Mouse (Mus musculus) stomach, embryonic 16.5 days (tissue): ENCODE measurements at regions not wholly inside any gene's neighbourhood (a gene's known extent, or its start where the extent isn't known, plus 50 kb on each side); places are given as distances from the start of the nearest gene placed in this dataset.

Experiments used
- ATAC-seq: fragments of 200-750 bp; cut with Nextera tagmentation; 2 replicates; pipeline ENCODE4 v1.8.0; 2017; ENCODE audit warnings: moderate number of reproducible peaks, moderate TSS enrichment; ENCODE audit not compliant: insufficient read depth, low FRiP score
- H3K27ac ChIP-seq: fragments of 300-500 bp; sonication (generic); 2 replicates; pipeline ENCODE4 v1.5.1; 2014; ENCODE audit warnings: low read length
- H3K27me3 ChIP-seq: fragments of 300-500 bp; sonication (generic); 2 replicates; pipeline ENCODE4 v1.6.1; 2014; ENCODE audit warnings: low read length, control low read depth, mixed read lengths; ENCODE audit not compliant: control insufficient read depth, insufficient read depth
- H3K36me3 ChIP-seq: fragments of 300-500 bp; sonication (generic); 2 replicates; pipeline ENCODE4 v1.6.1; 2014; ENCODE audit warnings: low read length; ENCODE audit not compliant: control insufficient read depth, insufficient read depth
- H3K4me1 ChIP-seq: fragments of 300-500 bp; sonication (generic); 2 replicates; pipeline ENCODE4 v1.6.1; 2014; ENCODE audit warnings: low read length, control low read depth, mixed read lengths; ENCODE audit not compliant: control insufficient read depth, insufficient read depth
- H3K4me2 ChIP-seq: fragments of 300-500 bp; sonication (generic); 2 replicates; pipeline ENCODE4 v1.6.1; 2014; ENCODE audit warnings: low read depth, low read length, mixed read lengths
- H3K4me3 ChIP-seq: fragments of 300-500 bp; sonication (generic); replicated peaks from 2 replicates; pipeline ENCODE4 v1.5.1; 2014; ENCODE audit warnings: mild to moderate bottlenecking, low read length
- H3K9ac ChIP-seq: fragments of 300-500 bp; sonication (generic); 2 replicates; pipeline ENCODE4 v1.6.1; 2014; ENCODE audit warnings: low read length
- H3K9me3 ChIP-seq: fragments of 300-500 bp; sonication (generic); replicated peaks from 2 replicates; pipeline ENCODE4 v1.6.1; 2016; ENCODE audit warnings: low read length, control low read depth; ENCODE audit not compliant: control insufficient read depth
- WGBS: fragments of 180-500 bp; shearing (Covaris S2); extraction: QIAGEN DNeasy Blood & Tissue Kit; methylation state at CpG from one replicate; pipeline ENCODE4 v1.1.7; 2014; 5-methylcytosine and 5-hydroxymethylcytosine counted together

- peaks cover 16% of the 10 kb centered on the region for H3K4me1 ChIP-seq
- H3K27me3 ChIP-seq, result no peaks in the 10 kb centered on the region
- H3K9me3 ChIP-seq, result no peaks in the 10 kb centered on the region
- H3K36me3 ChIP-seq, result no peaks in the 10 kb centered on the region
- 59% methylated on average over 6 of the region's 6 CpGs for WGBS
- H3K4me2 ChIP-seq, result no peak overlapping the region
- no peak overlapping the region for H3K9ac ChIP-seq
- no peak overlapping the region for H3K4me3 ChIP-seq
- ATAC-seq, result no peak
- H3K27ac ChIP-seq, result no peak overlapping the region
Measured at GRCm38 (mm10) chr7:36155159-36155558, 352.4 kb upstream of the Zfp507 start.

GRCm38 (mm10) chr7:36150871-36151560 lies 348.2 kb upstream of the Zfp507 start:
- Histone ChIP-seq H3K27ac (no peak overlapping the region), H3K4me3 (no peak overlapping the region), H3K9ac (no peak overlapping the region), H3K4me1 (peaks cover 6% of the 10 kb centered on the region; the same call in 1 of the 2 replicates), H3K27me3 (no peaks in the 10 kb centered on the region), H3K4me2 (no peak overlapping the region), H3K9me3 (no peaks in the 10 kb centered on the region), H3K36me3 (no peaks in the 10 kb centered on the region)
- ATAC-seq, result no peak
- 49% methylated on average over 12 of the region's 12 CpGs for WGBS

GRCm38 (mm10) chr7:36136571-36136970 lies 333.8 kb upstream of the Zfp507 start:
- Histone ChIP-seq H3K4me3 (no peak overlapping the region), H3K27me3 (no peaks in the 10 kb centered on the region), H3K4me1 (peaks cover 20% of the 10 kb centered on the region), H3K4me2 (no peak overlapping the region), H3K36me3 (no peaks in the 10 kb centered on the region), H3K9me3 (no peaks in the 10 kb centered on the region), H3K9ac (no peak overlapping the region), H3K27ac (no peak overlapping the region)
- 27% methylated on average over 5 of the region's 5 CpGs for WGBS
- no peak for ATAC-seq

- no peak overlapping the region for H3K9ac ChIP-seq
- no peak for ATAC-seq
- H3K36me3 ChIP-seq, result no peaks in the 10 kb centered on the region
- 42% methylated on average over 4 of the region's 4 CpGs for WGBS
- no peak overlapping the region for H3K4me2 ChIP-seq
- no peak overlapping the region for H3K4me3 ChIP-seq
- H3K9me3 ChIP-seq, result no peaks in the 10 kb centered on the region
- H3K27me3 ChIP-seq, result no peaks in the 10 kb centered on the region
- H3K27ac ChIP-seq, result no peak overlapping the region
- H3K4me1 ChIP-seq, result peaks cover 20% of the 10 kb centered on the region
Measured at GRCm38 (mm10) chr7:36134557-36134956, 331.8 kb upstream of the Zfp507 start.

DNA sequence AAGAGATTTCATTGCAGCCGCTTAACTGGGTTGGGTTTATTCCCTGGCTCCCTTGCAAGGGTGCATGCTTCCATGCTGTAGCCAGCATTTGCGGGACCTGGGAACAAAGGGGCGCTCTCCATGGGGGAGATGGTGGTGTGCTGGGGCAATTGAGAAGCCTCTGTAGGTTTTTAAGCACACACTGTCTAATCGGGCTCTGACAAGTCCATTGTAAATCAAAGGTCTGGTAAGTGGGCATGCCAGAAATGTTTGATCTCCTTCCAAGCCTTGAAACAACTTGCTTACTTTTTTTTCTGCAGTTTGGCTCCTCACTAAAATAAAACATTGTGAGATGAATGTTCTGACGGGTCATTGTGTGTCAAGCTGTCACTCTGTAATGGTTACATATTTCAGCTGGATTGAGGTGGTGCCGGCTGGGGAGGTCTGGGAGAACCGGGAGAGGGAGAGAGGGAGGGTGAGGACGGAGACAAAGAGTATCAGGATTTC lies 330.9 kb upstream of the Zfp507 start:
- H3K9ac ChIP-seq, result no peak overlapping the region
- H3K9me3 ChIP-seq, result no peaks in the 10 kb centered on the region
- 9% methylated on average over 8 of the region's 8 CpGs for whole genome bisulfite sequencing
- H3K27me3 ChIP-seq, result no peaks in the 10 kb centered on the region
- peaks cover 20% of the 10 kb centered on the region for H3K4me1 ChIP-seq
- H3K4me2 ChIP-seq, result peak overlapping the region; percentile 23; the same call in 1 of the 2 replicates
- no peak overlapping the region for H3K4me3 ChIP-seq
- ATAC-seq, result peak; percentile 68; the same call in 1 of the 2 replicates
- no peaks in the 10 kb centered on the region for H3K36me3 ChIP-seq
- peak overlapping the region; percentile 70; the same call in 1 of the 2 replicates for H3K27ac ChIP-seq

- Histone ChIP-seq H3K4me3 (no peak overlapping the region), H3K27ac (no peak overlapping the region), H3K36me3 (no peaks in the 10 kb centered on the region), H3K4me2 (no peak overlapping the region), H3K9ac (no peak overlapping the region), H3K9me3 (no peaks in the 10 kb centered on the region), H3K27me3 (no peaks in the 10 kb centered on the region), H3K4me1 (peaks cover 20% of the 10 kb centered on the region)
- ATAC-seq, result no peak
- 52% methylated on average over 11 of the region's 11 CpGs for WGBS
Measured at GRCm38 (mm10) chr7:36133026-36133425, 330.2 kb upstream of the Zfp507 start.

GRCm38 (mm10) chr7:36132569-36132968 lies 329.8 kb upstream of the Zfp507 start:
- no peak overlapping the region for H3K4me2 ChIP-seq
- WGBS, result 72% methylated on average over 1 of the region's 1 CpGs
- peaks cover 20% of the 10 kb centered on the region for H3K4me1 ChIP-seq
- no peaks in the 10 kb centered on the region for H3K9me3 ChIP-seq
- H3K4me3 ChIP-seq, result no peak overlapping the region
- ATAC-seq, result no peak
- H3K27ac ChIP-seq, result no peak overlapping the region
- H3K9ac ChIP-seq, result no peak overlapping the region
- H3K27me3 ChIP-seq, result no peaks in the 10 kb centered on the region
- no peaks in the 10 kb centered on the region for H3K36me3 ChIP-seq

GRCm38 (mm10) chr7:36097054-36097453 lies 294.3 kb upstream of the Zfp507 start:
- no peak for ATAC-seq
- H3K9me3 ChIP-seq, result no peaks in the 10 kb centered on the region

GRCm38 (mm10) chr7:36095258-36096130 lies 292.7 kb upstream of the Zfp507 start:
- Histone ChIP-seq H3K4me2 (no peak overlapping the region), H3K27me3 (no peaks in the 10 kb centered on the region), H3K27ac (peak overlapping the region; percentile 16; the same call in 1 of the 2 replicates), H3K9ac (no peak overlapping the region), H3K4me3 (no peak overlapping the region), H3K36me3 (no peaks in the 10 kb centered on the region), H3K4me1 (peaks cover 4% of the 10 kb centered on the region; the same call in 1 of the 2 replicates), H3K9me3 (no peaks in the 10 kb centered on the region)
- peak; percentile 73; the same call in 1 of the 2 replicates for ATAC-seq
- 42% methylated on average over 20 of the region's 20 CpGs for WGBS

More at GRCm38 (mm10) chr7:36097054-36097453, 294.3 kb upstream of the Zfp507 start:
- H3K27me3 ChIP-seq, result no peaks in the 10 kb centered on the region
- no peak overlapping the region for H3K4me3 ChIP-seq
- H3K27ac ChIP-seq, result no peak overlapping the region
- WGBS, result 86% methylated on average over 4 of the region's 4 CpGs
- H3K4me1 ChIP-seq, result no peaks in the 10 kb centered on the region
- H3K9ac ChIP-seq, result no peak overlapping the region
- H3K36me3 ChIP-seq, result no peaks in the 10 kb centered on the region
- H3K4me2 ChIP-seq, result no peak overlapping the region
